Mouse (Mus musculus): ENCODE data around the gene Stx8. TPM values are rescaled to one million over a fixed set of nuclear protein-coding genes. Genes with fewer than 3 reads are reported as not detected.

Stx8 gene
- total RNA-seq, 2 experiments from 2014 or later: 24.1 to 25.1 TPM

- DNase-seq: no peak
- intact Hi-C loops (cut with DNase I): no loop called here
Measured at GRCm38 (mm10) chr11:68075331-68075730, 109.3 kb downstream of the Stx8 start.

DNA sequence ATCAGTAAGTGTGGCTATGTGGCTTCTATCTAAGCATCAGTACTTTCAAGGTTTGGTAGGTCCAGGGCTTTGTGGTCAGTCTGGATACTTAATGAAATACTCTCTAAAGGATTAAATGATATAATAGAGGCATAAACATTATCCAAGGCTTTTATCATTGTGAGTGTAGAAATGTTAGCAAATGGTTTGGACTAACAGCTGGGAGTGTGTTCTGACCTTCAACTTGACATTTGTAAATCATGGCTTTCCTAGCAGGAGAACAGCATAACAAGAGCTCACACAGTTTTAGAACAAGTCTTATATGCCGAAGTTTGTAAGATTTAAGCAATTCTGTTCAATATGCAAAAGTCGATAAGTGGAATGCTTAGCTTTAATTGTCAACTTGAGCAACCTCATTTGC lies 113.8 kb downstream of the Stx8 start:
- intact Hi-C loops (cut with DNase I): no loop called here
- no peak for DNase-seq

DNA sequence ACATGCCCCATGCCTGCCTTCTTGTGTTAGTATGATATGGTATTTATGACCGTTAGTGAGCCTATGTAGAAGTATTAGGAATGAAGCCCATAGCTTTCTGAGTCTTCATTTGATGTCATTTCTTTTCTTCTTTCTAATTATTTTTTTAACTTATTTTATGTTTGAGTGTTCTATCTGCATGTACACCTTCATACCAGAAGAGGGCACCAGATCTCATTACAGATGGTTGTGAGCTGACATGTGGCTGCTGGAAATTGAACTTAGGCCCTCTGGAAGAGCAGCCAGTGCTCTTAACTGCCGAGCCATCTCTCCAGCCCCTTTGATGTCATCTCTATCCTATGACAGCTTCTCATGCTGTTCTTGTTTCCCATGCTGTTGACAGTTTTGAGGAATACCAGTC lies 115.0 kb downstream of the Stx8 start:
- no peak for DNase-seq
- intact Hi-C loops (cut with DNase I): no loop called here

- intact Hi-C loops (cut with DNase I): no loop called here
- no peak for DNase-seq
Measured at GRCm38 (mm10) chr11:68082756-68083155, 116.8 kb downstream of the Stx8 start.

DNA sequence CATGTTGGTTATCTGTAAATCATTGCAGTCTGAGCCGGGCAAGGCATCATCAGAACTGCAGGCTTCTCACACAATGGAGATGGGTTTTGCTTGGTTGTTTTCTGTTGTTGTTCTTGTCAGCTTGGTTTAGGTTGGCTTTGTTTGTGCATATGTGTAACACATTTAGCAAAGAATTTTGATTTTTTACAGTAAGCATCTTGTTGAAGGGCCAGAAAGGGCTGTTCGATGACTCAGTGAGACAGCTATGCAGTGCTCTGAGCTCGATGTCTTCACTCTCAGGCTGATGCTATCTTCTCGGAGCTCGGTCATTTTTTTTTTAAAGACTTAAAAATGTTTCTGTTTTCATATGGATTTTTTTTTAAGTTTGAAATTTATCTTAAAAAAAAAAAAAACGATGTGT lies 117.6 kb downstream of the Stx8 start:
- intact Hi-C loops (cut with DNase I): no loop called here
- DNase-seq: no peak

GRCm38 (mm10) chr11:68086221-68086620 lies 120.2 kb downstream of the Stx8 start:
- DNase-seq: peak; percentile 12 to 26
- intact Hi-C loops (cut with DNase I): no loop called here

DNA sequence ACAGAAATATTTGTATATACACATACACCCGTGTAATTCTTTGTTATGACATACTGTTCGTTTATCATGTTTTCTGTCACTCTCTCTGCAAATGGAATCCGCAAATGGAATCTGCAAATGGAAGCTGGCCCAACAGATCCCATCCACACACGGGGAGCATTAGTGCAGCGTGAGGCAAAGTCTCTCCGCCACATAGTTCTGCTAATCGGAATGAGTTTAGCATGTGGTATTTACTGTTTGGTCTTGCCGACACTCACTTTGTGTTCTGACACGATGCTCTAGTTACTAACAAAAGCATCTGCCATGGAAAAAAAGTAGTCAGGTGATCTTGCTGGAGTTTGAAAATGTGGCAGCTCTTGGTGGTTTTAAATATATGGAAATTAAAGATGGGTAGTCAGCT lies 123.4 kb downstream of the Stx8 start:
- intact Hi-C loops (cut with DNase I): no loop called here
- DNase-seq: no peak

DNA sequence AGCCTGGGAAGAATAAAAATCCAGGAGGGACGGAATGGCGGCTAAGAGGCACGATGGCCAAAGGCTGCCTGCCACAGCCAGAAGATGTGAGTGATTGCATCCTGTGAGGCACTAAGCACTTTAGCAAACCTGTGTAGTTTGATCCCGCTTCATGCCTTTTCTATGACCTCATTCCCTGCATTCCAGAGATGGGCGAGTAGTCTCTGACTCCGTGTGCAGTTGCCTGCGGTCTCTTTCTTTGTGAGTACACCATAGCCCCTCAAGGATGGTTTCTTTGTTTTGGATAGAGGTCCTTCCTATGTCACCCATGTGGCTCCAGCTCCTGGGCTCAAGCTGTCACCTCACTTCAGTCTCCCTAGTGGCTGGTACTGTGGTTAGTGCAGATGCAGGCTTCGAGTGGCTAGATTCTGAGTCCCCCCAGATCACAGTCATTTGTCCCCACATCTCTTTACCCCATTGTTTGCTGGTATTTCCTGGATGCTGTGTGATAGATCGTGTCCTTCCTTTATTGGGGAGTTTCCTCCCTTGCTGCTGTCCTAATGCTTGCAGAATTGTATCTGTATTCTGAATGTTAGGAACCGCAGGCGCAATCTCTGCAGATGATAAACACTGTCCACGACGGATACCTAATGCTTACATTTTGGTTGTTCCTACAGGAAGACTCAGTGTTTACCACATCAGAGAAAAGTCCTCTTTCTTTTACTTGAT lies 124.0 kb downstream of the Stx8 start:
- no peak for DNase-seq
- intact Hi-C loops (cut with DNase I): no loop called here

DNA sequence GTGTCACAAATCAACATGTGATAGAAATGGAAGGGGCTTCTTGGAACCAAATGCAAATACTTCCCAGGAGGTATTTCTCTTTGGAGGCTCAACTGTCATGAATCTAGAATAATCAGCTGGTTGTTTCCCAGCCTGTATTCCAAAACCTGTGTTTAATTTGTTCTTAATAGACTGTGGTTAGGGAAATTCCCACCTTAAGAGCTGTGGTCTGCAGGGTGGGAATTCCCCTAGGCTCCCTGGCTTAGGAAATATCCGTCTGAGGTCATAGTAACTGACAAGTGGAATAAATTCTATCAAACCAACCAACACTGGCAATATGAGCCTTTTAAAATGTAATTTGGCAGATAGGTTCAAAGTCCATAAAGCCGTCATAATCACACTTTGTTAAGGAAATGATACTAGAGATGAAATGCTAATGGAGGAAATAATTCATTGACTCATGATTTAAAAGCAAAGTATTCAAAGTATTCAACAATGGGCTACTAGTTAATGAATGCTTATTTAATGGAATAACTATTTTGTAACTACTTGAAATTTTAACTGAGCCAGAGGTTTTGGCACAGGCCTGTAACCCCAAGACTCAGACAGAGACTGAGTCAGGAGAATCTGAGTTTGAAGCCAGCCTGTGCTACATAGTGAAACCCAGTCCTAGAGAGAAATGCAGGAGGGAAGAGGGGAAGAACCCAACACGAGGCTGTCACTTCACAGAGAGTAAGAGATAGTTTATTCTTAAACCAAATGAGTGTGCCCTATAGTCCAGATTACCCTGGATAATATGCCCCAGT lies 126.2 kb downstream of the Stx8 start:
- intact Hi-C loops (cut with DNase I): no loop called here
- no peak for DNase-seq

DNA sequence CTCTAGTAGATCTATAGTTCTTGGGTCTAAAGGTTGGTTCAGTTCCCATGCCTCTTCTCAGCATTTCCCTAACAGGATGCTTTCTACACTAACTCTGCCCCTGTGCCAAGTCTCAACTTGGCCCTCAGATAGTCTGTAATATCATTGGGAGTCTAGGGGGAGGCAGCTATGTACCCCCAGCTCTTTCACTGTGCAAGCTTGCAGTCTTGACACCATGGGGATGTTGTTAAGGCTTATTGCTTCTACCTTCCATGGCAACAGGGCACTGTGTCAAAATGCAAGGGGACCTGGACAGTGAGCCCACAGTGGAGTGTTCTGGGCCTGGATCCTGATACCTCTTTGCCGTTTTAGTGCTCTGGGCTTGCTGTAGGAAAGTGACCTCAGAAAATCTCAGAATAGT lies 135.6 kb downstream of the Stx8 start:
- no peak for DNase-seq
- intact Hi-C loops (cut with DNase I): no loop called here

DNA sequence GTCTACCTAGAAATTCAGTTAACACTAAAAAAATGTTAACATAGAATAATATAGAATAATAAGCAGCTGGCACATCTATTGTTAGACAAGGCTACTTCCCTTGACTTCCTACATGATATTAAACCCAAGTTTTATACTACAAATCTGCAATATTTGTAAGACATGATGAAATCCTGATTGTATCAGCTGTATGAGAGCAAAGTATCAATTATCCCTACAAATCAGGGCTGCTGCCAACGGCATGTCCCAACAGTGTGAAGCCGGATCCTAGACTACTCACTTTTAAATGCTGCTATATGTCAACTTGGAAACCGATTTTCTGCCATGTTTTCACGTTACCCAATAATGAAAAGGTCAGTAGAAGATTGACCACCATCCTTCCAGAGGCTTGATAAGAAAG lies 137.5 kb downstream of the Stx8 start:
- intact Hi-C loops (cut with DNase I): no loop called here
- no peak for DNase-seq

- DNase-seq: no peak
- intact Hi-C loops (cut with DNase I): no loop called here
Measured at GRCm38 (mm10) chr11:68106053-68106452, 140.1 kb downstream of the Stx8 start.

- intact Hi-C loops (cut with DNase I): loop anchor here (10.0 kb wide), 1 partner anchor 109 kb away; no protein-coding TSS in a partner anchor
- DNase-seq: no peak
Measured at GRCm38 (mm10) chr11:68113454-68114100, 147.6 kb downstream of the Stx8 start.

DNA sequence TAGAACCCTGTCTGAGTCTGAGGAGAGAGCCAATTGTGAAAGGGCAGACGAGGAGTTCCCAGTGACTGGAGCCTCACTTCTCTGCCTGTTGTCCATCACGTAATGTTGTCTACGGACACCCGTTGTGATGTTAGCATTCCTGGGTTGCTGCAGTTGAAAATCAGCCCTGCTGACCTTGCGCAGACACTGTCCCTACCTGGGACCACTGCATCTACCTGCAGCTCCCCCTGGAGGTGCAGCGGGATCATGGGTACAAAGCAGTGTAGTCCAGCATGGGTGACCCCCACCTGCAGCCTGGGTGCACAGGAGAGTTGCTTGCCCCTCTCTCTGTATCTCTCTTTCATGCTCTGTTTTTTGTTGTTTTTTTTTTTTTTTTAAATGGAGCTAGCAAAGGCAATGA lies 148.2 kb downstream of the Stx8 start:
- DNase-seq: no peak
- intact Hi-C loops (cut with DNase I): loop anchor here (10.0 kb wide), 1 partner anchor 109 kb away; no protein-coding TSS in a partner anchor

- no peak for DNase-seq
- intact Hi-C loops (cut with DNase I): loop anchor here (10.0 kb wide), 1 partner anchor 111 kb away; no protein-coding TSS in a partner anchor
Measured at GRCm38 (mm10) chr11:68116157-68116556, 150.2 kb downstream of the Stx8 start.

- intact Hi-C loops (cut with DNase I): loop anchor here (10.0 kb wide), 1 partner anchor 113 kb away; no protein-coding TSS in a partner anchor
- no peak for DNase-seq
Measured at GRCm38 (mm10) chr11:68117878-68118660, 152.1 kb downstream of the Stx8 start.

DNA sequence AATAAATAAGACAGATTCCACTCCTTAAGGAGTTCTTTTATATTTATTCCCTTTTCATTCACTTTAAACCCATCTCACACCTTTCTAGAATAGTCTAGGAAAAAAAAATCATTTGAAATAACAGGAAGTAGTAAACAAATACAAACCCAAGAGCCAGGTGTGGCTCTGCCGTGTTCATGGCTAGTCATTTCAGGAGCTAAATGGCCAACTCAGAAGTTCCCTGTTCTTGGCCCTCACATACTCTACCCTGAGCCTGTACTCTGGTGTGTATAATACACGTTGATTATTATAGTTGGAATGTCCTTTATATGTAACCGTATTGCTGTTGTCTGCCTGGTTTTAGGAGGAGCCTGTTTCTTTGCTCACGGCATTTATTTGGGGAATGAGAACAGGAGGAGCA lies 152.7 kb downstream of the Stx8 start:
- intact Hi-C loops (cut with DNase I): loop anchor here (10.0 kb wide), 1 partner anchor 114 kb away; no protein-coding TSS in a partner anchor
- DNase-seq: no peak

DNA sequence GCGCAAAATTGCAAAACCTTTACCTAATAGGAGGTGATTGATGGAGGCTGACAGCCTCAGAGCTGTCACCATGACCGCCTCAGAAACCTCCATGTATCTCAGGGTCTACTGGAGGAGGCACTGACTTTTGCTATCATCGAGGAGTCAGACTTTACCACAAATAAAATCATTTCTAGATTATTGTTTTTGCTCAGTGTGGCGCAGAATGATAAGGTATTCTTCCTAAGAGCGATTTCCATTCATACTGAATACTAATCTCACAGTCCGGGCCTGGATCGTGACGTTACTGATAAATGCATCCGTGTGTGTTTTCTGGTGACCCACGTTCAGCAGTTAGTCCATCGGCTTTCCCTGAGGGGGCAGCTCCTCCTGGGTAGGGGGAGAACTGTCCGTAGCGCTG lies 153.1 kb downstream of the Stx8 start:
- intact Hi-C loops (cut with DNase I): loop anchor here (10.0 kb wide), 1 partner anchor 114 kb away; no protein-coding TSS in a partner anchor
- no peak for DNase-seq

GRCm38 (mm10) chr11:68121260-68121659 lies 155.3 kb downstream of the Stx8 start:
- intact Hi-C loops (cut with DNase I): no loop called here
- no peak for DNase-seq

GRCm38 (mm10) chr11:68121660-68122059 lies 155.7 kb downstream of the Stx8 start:
- DNase-seq: no peak
- intact Hi-C loops (cut with DNase I): no loop called here

GRCm38 (mm10) chr11:68126071-68126470 lies 160.1 kb downstream of the Stx8 start:
- intact Hi-C loops (cut with DNase I): no loop called here
- DNase-seq: no peak

Measured in heart, postnatal 36 days (tissue).